Comparison of ENCODE assay signal across 15 mouse cellular contexts in genomic region chr6:136521681-136522080, GRCm38 (mm10). TPM values are rescaled to one million over a fixed set of nuclear protein-coding genes. Genes with fewer than 3 reads are reported as not detected.
DNase-seq lines count a peak whose midpoint lies in the region; ATAC-seq and TF ChIP-seq lines count a peak whose summit lies in the region.
"Had no signal": no experiment of that assay in that cellular context is flagged by ENCODE, and none has a peak within 500 bp of the region (broad histone marks: within the 10 kb centered on the region; RNA-seq: fewer than 3 reads in every experiment).

No protein-coding gene starts in this region.

- H3K4me3 ChIP-seq in heart, embryonic 15.5 days: no peak overlapping the region
- H3K4me3 ChIP-seq in lung, embryonic 15.5 days: no peak overlapping the region
- H3K4me3 ChIP-seq in ES-Bruce4 (ENCODE audit: low read depth, low read length): no peak overlapping the region
- 0 out of 2 replicates have a peak overlapping the region, but pooled peaks have one; percentile 16 for H3K4me3 ChIP-seq in liver, embryonic 13.5 days (replicated peaks)
- H3K4me3 ChIP-seq in embryonic facial prominence, embryonic 10.5 days: no peak overlapping the region
- no peak overlapping the region for H3K4me3 ChIP-seq in intestine, embryonic 15.5 days (replicated peaks)
- H3K4me3 ChIP-seq: neural tube, embryonic 13.5 days had no signal

- TF ChIP-seq EP300 in ES-Bruce4 (IDR thresholded peaks at IDR 0.05; ENCODE audit: insufficient read depth, low read depth, low read length): 0 out of 2 replicates have a peak, but pooled peaks have one; percentile 25

- peak overlapping the region; percentile 63; the same call in 1 of the 2 replicates for H3K27ac ChIP-seq in heart, embryonic 15.5 days
- no peak overlapping the region for H3K27ac ChIP-seq in lung, embryonic 15.5 days
- no peak overlapping the region for H3K27ac ChIP-seq in ES-Bruce4 (ENCODE audit: insufficient read depth, low read length)
- no peak overlapping the region for H3K27ac ChIP-seq in liver, embryonic 13.5 days
- H3K27ac ChIP-seq in embryonic facial prominence, embryonic 10.5 days (replicated peaks): no peak overlapping the region
- H3K27ac ChIP-seq in intestine, embryonic 15.5 days: no peak overlapping the region
- H3K27ac ChIP-seq: neural tube, embryonic 13.5 days had no signal

- TF ChIP-seq CTCF in ES-Bruce4 (IDR thresholded peaks at IDR 0.05; ENCODE audit: low read depth, low read length): no peak

- H3K4me1 ChIP-seq in heart, embryonic 15.5 days (replicated peaks): peaks cover 18% of the 10 kb centered on the region
- peaks cover 17% of the 10 kb centered on the region for H3K4me1 ChIP-seq in lung, embryonic 15.5 days
- no peaks in the 10 kb centered on the region for H3K4me1 ChIP-seq in ES-Bruce4 (ENCODE audit: control insufficient read depth, insufficient read depth, low read length)
- H3K4me1 ChIP-seq in liver, embryonic 13.5 days (replicated peaks): peaks cover 46% of the 10 kb centered on the region
- no peaks in the 10 kb centered on the region for H3K4me1 ChIP-seq in embryonic facial prominence, embryonic 10.5 days
- H3K4me1 ChIP-seq in intestine, embryonic 15.5 days (replicated peaks): peaks cover 6% of the 10 kb centered on the region; the same call in 1 of the 2 replicates

- H3K27me3 ChIP-seq in heart, embryonic 15.5 days: no peaks in the 10 kb centered on the region
- no peaks in the 10 kb centered on the region for H3K27me3 ChIP-seq in lung, embryonic 15.5 days
- H3K27me3 ChIP-seq in ES-Bruce4 (ENCODE audit: control insufficient read depth, insufficient read depth, low read length, poor library complexity, severe bottlenecking): no peaks in the 10 kb centered on the region
- no peaks in the 10 kb centered on the region for H3K27me3 ChIP-seq in liver, embryonic 13.5 days
- H3K27me3 ChIP-seq in embryonic facial prominence, embryonic 10.5 days (replicated peaks; ENCODE audit: low read depth, poor library complexity, severe bottlenecking): no peaks in the 10 kb centered on the region
- no peaks in the 10 kb centered on the region for H3K27me3 ChIP-seq in intestine, embryonic 15.5 days (replicated peaks)
- H3K27me3 ChIP-seq: neural tube, embryonic 13.5 days had no signal

- H3K9ac ChIP-seq in heart, embryonic 15.5 days: no peak overlapping the region
- no peak overlapping the region for H3K9ac ChIP-seq in lung, embryonic 15.5 days
- no peak overlapping the region for H3K9ac ChIP-seq in ES-Bruce4 (ENCODE audit: low read depth, poor library complexity, severe bottlenecking)
- peak overlapping the region; percentile 42; the same call in 1 of the 2 replicates for H3K9ac ChIP-seq in liver, embryonic 13.5 days
- no peak overlapping the region for H3K9ac ChIP-seq in intestine, embryonic 15.5 days
- H3K9ac ChIP-seq: neural tube, embryonic 13.5 days had no signal

- peaks cover 18% of the 10 kb centered on the region; the same call in 1 of the 2 replicates for H3K36me3 ChIP-seq in heart, embryonic 15.5 days
- peaks cover 30% of the 10 kb centered on the region for H3K36me3 ChIP-seq in lung, embryonic 15.5 days
- H3K36me3 ChIP-seq in ES-Bruce4 (ENCODE audit: control insufficient read depth, insufficient read depth, low read length, poor library complexity, severe bottlenecking): no peaks in the 10 kb centered on the region; the same call in 1 of the 2 replicates
- H3K36me3 ChIP-seq in liver, embryonic 13.5 days: peaks cover 36% of the 10 kb centered on the region
- peaks cover 58% of the 10 kb centered on the region for H3K36me3 ChIP-seq in embryonic facial prominence, embryonic 10.5 days (replicated peaks)
- H3K36me3 ChIP-seq in intestine, embryonic 15.5 days: peaks cover 3% of the 10 kb centered on the region; the same call in 1 of the 2 replicates

- H3K9me3 ChIP-seq in heart, embryonic 15.5 days (replicated peaks): no peaks in the 10 kb centered on the region
- H3K9me3 ChIP-seq in lung, embryonic 15.5 days: no peaks in the 10 kb centered on the region
- peaks cover 14% of the 10 kb centered on the region for H3K9me3 ChIP-seq in ES-Bruce4 (replicated peaks; ENCODE audit: control insufficient read depth, insufficient read depth, low read length, poor library complexity, severe bottlenecking)
- no peaks in the 10 kb centered on the region for H3K9me3 ChIP-seq in liver, embryonic 13.5 days (replicated peaks)
- peaks cover 14% of the 10 kb centered on the region; the same call in 1 of the 2 replicates for H3K9me3 ChIP-seq in embryonic facial prominence, embryonic 10.5 days
- H3K9me3 ChIP-seq in intestine, embryonic 15.5 days: no peaks in the 10 kb centered on the region

- H3K4me2 ChIP-seq in heart, embryonic 15.5 days: no peak overlapping the region
- H3K4me2 ChIP-seq in lung, embryonic 15.5 days: 0 out of 2 replicates have a peak overlapping the region, but pooled peaks have one; percentile 3
- peak overlapping the region; percentile 33 for H3K4me2 ChIP-seq in liver, embryonic 13.5 days
- H3K4me2 ChIP-seq in intestine, embryonic 15.5 days (replicated peaks): no peak overlapping the region
- H3K4me2 ChIP-seq: heart, embryonic 11.5 days had no signal

- no peak for ATAC-seq in heart, embryonic 15.5 days (replicated peaks; ENCODE audit: insufficient number of reproducible peaks, insufficient read depth, low FRiP score, low read depth)
- no peak for ATAC-seq in lung, embryonic 15.5 days (ENCODE audit: borderline replicate concordance, extremely low read depth, low FRiP score, low TSS enrichment)
- no peak for ATAC-seq in liver, embryonic 13.5 days (ENCODE audit: low read depth)
- no peak for ATAC-seq in intestine, embryonic 15.5 days
- ATAC-seq: CD4-positive, CD25-positive, alpha-beta regulatory T cell, adult 4 months had no signal

- no peak for TF ChIP-seq POLR2A in ES-Bruce4 (IDR thresholded peaks at IDR 0.05; ENCODE audit: insufficient read depth, low read length)

- no peak for DNase-seq in heart, adult 9 months (ENCODE audit: low spot score in 2 of 2)
- DNase-seq in lung, postnatal 4 days: no peak
- DNase-seq in liver, embryonic 13.5 days: no peak
- no peak for DNase-seq in embryonic facial prominence, embryonic 10.5 days (ENCODE audit: low spot score)
- DNase-seq: adrenal gland, postnatal 36 days; cerebellum, adult 11 months; embryo, embryonic 11 days; kidney, adult 11 months had no signal

RNA-seq across cellular contexts. Expression of gene Atf7ip, which starts 15.7 kb away (rescaled TPM):
- 30.3 and 32.6 TPM in 2 replicates for polyA plus RNA-seq in heart, embryonic 15.5 days (2015; fragmentation: Nextera tagmentation; extraction: Ambion mirVana)
- polyA plus RNA-seq in lung, embryonic 15.5 days (2015; fragmentation: Nextera tagmentation; extraction: Ambion mirVana): 36.8 and 44.9 TPM in 2 replicates
- 110 and 114 TPM in 2 replicates for polyA plus RNA-seq in ES-Bruce4 (2011; ENCODE audit: insufficient read depth, insufficient read length, low read depth, missing spikeins)
- 12.5 and 16.6 TPM in 2 replicates for polyA plus RNA-seq in liver, embryonic 13.5 days (2015; fragmentation: Nextera tagmentation; extraction: Ambion mirVana)
- 48.0 and 50.9 TPM in 2 replicates for polyA plus RNA-seq in embryonic facial prominence, embryonic 10.5 days (2016; fragmentation: Nextera tagmentation; extraction: Ambion mirVana)
- polyA plus RNA-seq in intestine, embryonic 15.5 days (2015; fragmentation: Nextera tagmentation; extraction: Ambion mirVana): 24.1 and 25.4 TPM in 2 replicates

Comparison
In these comparisons a context has a peak if more than half of its experiments do, and no peak if none do; other contexts are left out.
1. H3K4me2 ChIP-seq: peak in lung, embryonic 15.5 days (single experiment) and liver, embryonic 13.5 days (single experiment); none in heart, embryonic 15.5 days (single experiment) and intestine, embryonic 15.5 days (single experiment).